Mouse (Mus musculus) kidney, postnatal 36 days (tissue): Measurements from ENCODE around the gene Ncoa3.

Source experiments
- DNase-seq, 2 experiments: peaks; one replicate each; pipeline ENCODE4 v3.0.0; 2021 to 2022; ENCODE audit warnings: mixed read lengths in 2 of 2

Gene Ncoa3

GRCm38 (mm10) chr2:166106631-166107030 is 114.2 kb downstream of the Ncoa3 start:
- no peak for DNase-seq

GRCm38 (mm10) chr2:166107911-166108310 is 115.5 kb downstream of the Ncoa3 start:
- no peak for DNase-seq

- peak; percentile 88 to 94 for DNase-seq
These were observed 115.9 kb downstream of the Ncoa3 start for GRCm38 (mm10) chr2:166108326-166108725.

GRCm38 (mm10) chr2:166110764-166111163 is 118.3 kb downstream of the Ncoa3 start:
- DNase-seq = no peak

- DNase-seq = no peak
These were observed 118.8 kb downstream of the Ncoa3 start for GRCm38 (mm10) chr2:166111238-166111637.

GRCm38 (mm10) chr2:166111831-166112250 is 119.4 kb downstream of the Ncoa3 start:
- peak; percentile 63 to 71 for DNase-seq

- DNase-seq = no peak
These were observed 120.5 kb downstream of the Ncoa3 start for GRCm38 (mm10) chr2:166112986-166113385.

- peak; percentile 65 to 77 for DNase-seq
These were observed 123.3 kb downstream of the Ncoa3 start for GRCm38 (mm10) chr2:166115571-166116277.

- DNase-seq = no peak
These were observed 123.8 kb downstream of the Ncoa3 start for GRCm38 (mm10) chr2:166116278-166116608.

GRCm38 (mm10) chr2:166116704-166117103 is 124.3 kb downstream of the Ncoa3 start:
- no peak for DNase-seq

- DNase-seq = no peak
These were observed 127.6 kb downstream of the Ncoa3 start for GRCm38 (mm10) chr2:166119992-166120391.

GRCm38 (mm10) chr2:166121681-166122355 is 129.4 kb downstream of the Ncoa3 start:
- DNase-seq = peak; percentile 70 to 85

- no peak for DNase-seq
These were observed 130.3 kb downstream of the Ncoa3 start for GRCm38 (mm10) chr2:166122781-166123180.
